Mouse (Mus musculus) gastrocnemius, adult 2 months (tissue): Measurements from ENCODE around the gene Gsc. TPM values are rescaled to one million over a fixed set of nuclear protein-coding genes. Genes with fewer than 3 reads are reported as not detected.

ENCODE experiments used
- DNase-seq: peaks from one replicate; pipeline ENCODE4 v3.0.0; 2022
- H3K27ac ChIP-seq: fragments of 200-600 bp; 2 replicates; pipeline ENCODE4 v1.8.1; 2022; ENCODE audit warnings: mild to moderate bottlenecking
- H3K4me3 ChIP-seq: fragments of 200-600 bp; 2 replicates; pipeline ENCODE4 v1.8.1; 2022; ENCODE audit warnings: mild to moderate bottlenecking, moderate library complexity
- CTCF ChIP-seq: fragments of 200-600 bp; IDR thresholded peaks from 2 replicates; pipeline ENCODE4 v1.8.1; 2022; ENCODE audit warnings: antibody characterized with exemption, mild to moderate bottlenecking, moderate library complexity
- intact Hi-C: fragments of 180-260 bp; cut with DNase I; formaldehyde crosslinking; loops from one replicate; pipeline ENCODE4 v1.15.1; 2025
- long read RNA-seq, 2 experiments: library from polyadenylated mRNA; stranded (forward); transcript quantifications; one replicate each; pipeline ENCODE4 v2.0.0; 2021
- total RNA-seq, 2 experiments: library from RNA; stranded (reverse); gene quantifications; 2 replicates each; pipeline ENCODE4 v1.2.3; 2021

The Gsc gene
- under 1 TPM in 1 of 2 experiments, not detected in 1; 0.42 TPM for total RNA-seq
- long read RNA-seq, experiment 1, partial matches to known transcripts = 0 of 1 reads
- long read RNA-seq, experiment 1, other reads (novel, unspliced or antisense) = 0 of 1 reads
- long read RNA-seq, experiment 2, partial matches to known transcripts = 0 of 1 reads
- long read RNA-seq, experiment 2, other reads (novel, unspliced or antisense) = 0 of 1 reads

- peak; percentile 57 for DNase-seq
- peak within 1 kb of the TSS; percentile 85 for H3K4me3 ChIP-seq
- intact Hi-C loops = loop anchor here (10.0 kb wide), 1 partner anchor 222 kb away; no protein-coding TSS in a partner anchor
These were observed at the start of gene Gsc for GRCm38 (mm10) chr12:104472601-104473424. TSS of gene Gsc (minus strand) at chr12:104473330.

GRCm38 (mm10) chr12:104519721-104520120 is 46.6 kb upstream of the Gsc start:
- intact Hi-C loops = no loop called here
- DNase-seq = no peak
- Histone ChIP-seq H3K27ac (no peak overlapping the region), H3K4me3 (no peak overlapping the region)
- TF ChIP-seq CTCF = no peak

More at GRCm38 (mm10) chr12:104472601-104473424, at the start of gene Gsc:
- TF ChIP-seq CTCF = no peak
- H3K27ac ChIP-seq = peak within 1 kb of the TSS; percentile 48; the same call in 1 of the 2 replicates

GRCm38 (mm10) chr12:104507911-104508310 is 34.8 kb upstream of the Gsc start:
- no peak for DNase-seq
- Histone ChIP-seq H3K27ac (no peak overlapping the region), H3K4me3 (no peak overlapping the region)
- intact Hi-C loops = no loop called here
- no peak for TF ChIP-seq CTCF

GRCm38 (mm10) chr12:104492009-104492408 is 18.9 kb upstream of the Gsc start:
- no peak for TF ChIP-seq CTCF
- H3K27ac ChIP-seq = no peak overlapping the region
- no peak overlapping the region for H3K4me3 ChIP-seq
- peak; percentile 85 for DNase-seq
- intact Hi-C loops = no loop called here

DNA sequence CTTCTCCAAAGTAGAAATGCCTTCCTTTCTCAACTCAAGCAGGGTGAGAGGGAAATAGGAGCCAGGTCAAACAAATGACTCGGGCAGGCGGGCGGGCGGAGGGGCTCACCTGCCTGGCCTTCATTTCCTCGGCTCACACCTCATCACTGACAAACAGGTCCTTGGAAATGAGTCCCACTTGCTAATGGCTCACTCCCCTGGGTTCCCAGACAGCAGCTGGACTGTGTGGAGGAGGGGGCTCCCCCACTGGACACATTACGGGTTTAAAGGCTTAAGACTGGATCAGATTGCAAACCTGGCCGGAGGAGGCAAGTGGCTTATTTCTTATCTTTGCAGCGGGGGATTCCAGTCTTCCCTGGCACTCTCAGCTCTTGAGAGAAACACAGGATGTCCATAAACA is 13.1 kb upstream of the Gsc start:
- intact Hi-C loops = no loop called here
- no peak for TF ChIP-seq CTCF
- Histone ChIP-seq H3K4me3 (no peak overlapping the region), H3K27ac (no peak overlapping the region)
- DNase-seq = no peak

DNA sequence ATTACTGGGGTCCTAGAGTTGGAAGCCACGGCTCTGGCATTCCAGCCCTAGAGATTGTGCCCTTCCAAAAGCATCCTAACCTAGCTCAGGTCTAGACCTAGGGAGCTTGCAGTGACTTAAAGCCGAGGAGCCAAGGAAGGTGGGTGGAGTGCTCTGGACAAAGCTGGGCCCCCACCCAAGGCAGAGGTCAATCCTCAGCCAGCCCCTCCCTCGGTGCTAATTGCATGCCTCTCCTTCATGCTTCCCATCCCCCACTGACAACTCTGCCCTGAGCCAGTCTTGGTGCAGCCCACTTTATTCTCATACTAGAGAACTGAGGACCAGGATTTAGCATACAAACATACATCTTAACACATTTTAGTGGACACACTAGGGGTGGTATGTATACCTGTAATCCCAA is 12.0 kb upstream of the Gsc start:
- no peak for DNase-seq
- no peak overlapping the region for H3K4me3 ChIP-seq
- H3K27ac ChIP-seq = no peak overlapping the region
- intact Hi-C loops = no loop called here
- no peak for TF ChIP-seq CTCF

GRCm38 (mm10) chr12:104481007-104481406 is 7.9 kb upstream of the Gsc start:
- DNase-seq = no peak
- Histone ChIP-seq H3K27ac (no peak overlapping the region), H3K4me3 (no peak overlapping the region)
- intact Hi-C loops = no loop called here
- TF ChIP-seq CTCF = no peak

DNA sequence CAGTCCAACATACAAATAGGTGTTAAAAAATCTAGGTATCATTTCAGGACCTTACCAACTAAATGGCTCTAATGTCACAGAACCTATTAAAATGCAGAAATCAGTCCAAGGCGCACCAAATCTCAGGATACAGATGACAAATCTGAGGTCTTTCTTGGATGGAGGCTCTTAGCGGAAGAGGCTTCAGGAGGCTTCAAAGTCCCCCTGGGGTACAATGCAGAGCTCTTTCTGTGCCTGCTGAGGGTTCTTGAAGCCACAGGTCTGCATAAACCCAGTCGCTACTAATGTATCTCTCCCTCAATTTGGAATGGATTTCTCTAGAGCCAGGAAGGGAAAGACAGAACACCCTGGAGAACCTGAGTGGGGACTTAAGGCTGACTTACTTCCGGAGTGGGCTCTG is 5.1 kb upstream of the Gsc start:
- H3K27ac ChIP-seq = no peak overlapping the region
- no peak overlapping the region for H3K4me3 ChIP-seq
- TF ChIP-seq CTCF = no peak
- intact Hi-C loops = loop anchor here (10.0 kb wide), 1 partner anchor 217 kb away; no protein-coding TSS in a partner anchor
- DNase-seq = no peak

DNA sequence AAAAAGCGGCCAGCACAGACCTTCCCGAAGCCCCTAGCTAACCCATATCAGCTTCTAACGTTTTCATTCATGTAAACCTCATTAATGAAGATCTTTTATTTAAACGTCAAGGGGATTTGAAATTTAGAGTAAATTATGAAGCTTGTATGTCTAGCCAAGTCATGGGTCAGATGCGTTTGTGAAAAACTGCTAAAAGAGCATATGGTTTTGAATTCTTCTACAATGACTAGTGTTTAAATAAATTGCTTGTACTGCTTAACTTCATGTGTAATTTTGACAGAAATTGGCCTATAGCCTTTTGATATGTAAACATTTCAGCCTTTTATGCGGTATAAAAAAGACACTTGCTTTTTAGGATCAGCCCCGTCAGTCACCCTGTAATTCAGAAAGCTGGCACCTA is 4.4 kb upstream of the Gsc start:
- Histone ChIP-seq H3K27ac (no peak overlapping the region), H3K4me3 (no peak overlapping the region)
- no peak for DNase-seq
- intact Hi-C loops = loop anchor here (10.0 kb wide), 1 partner anchor 217 kb away; no protein-coding TSS in a partner anchor
- TF ChIP-seq CTCF = no peak

DNA sequence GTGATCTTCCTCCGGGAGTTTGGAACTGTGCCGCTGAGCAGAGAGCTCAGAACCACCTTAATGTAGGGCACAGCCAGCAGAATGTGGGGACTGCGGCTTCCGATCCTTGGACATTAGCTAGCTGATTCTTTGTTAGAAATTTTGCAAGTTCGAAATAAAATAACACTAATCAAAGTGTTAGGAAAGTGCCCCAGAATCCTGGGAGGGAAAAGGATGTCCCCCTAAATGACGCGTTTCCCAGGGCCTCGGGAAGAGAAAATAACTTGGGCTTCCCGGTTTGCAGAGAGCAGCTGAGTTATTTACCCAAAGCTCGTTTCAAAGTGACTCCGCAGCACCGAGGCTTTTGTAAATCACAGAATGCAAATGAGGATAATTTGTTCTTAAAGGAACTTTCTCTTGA is 3.9 kb upstream of the Gsc start:
- no peak for TF ChIP-seq CTCF
- intact Hi-C loops = loop anchor here (10.0 kb wide), 1 partner anchor 218 kb away; no protein-coding TSS in a partner anchor
- no peak overlapping the region for H3K27ac ChIP-seq
- H3K4me3 ChIP-seq = no peak overlapping the region
- no peak for DNase-seq

DNA sequence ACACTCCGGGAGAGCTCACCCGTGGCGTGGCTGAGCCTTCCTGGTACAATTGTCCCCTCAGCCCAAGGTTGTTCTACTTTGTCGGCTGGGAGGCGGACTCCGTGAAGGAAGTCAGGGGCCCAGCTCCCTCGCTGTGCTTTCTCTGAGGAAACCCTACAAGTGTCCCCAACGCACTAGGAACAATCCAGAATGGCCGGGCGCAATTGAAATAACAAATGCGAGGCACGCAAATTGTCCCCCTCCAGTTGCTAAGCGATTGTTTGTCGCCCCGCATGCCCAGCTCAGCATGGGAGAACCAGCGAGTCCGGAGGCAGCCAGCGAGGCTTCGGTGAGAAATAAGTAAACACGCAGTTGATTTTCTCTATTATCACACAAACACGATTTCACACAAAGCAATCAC is 2.8 kb upstream of the Gsc start:
- TF ChIP-seq CTCF = no peak
- Histone ChIP-seq H3K4me3 (no peak overlapping the region), H3K27ac (no peak overlapping the region)
- DNase-seq = no peak
- intact Hi-C loops = loop anchor here (10.0 kb wide), 1 partner anchor 219 kb away; no protein-coding TSS in a partner anchor

GRCm38 (mm10) chr12:104474881-104475740 is 2.0 kb upstream of the Gsc start:
- Histone ChIP-seq H3K4me3 (no peak overlapping the region; the same call in 1 of the 2 replicates), H3K27ac (no peak overlapping the region)
- no peak for DNase-seq
- intact Hi-C loops = loop anchor here (10.0 kb wide), 1 partner anchor 220 kb away; no protein-coding TSS in a partner anchor
- no peak for TF ChIP-seq CTCF
